Mouse (Mus musculus) liver (tissue): ENCODE measurements around the gene Alad.

Experiments used
- DNase-seq: peaks from one replicate; pipeline ENCODE4 v3.0.0-alpha.2; 2020; ENCODE audit warnings: mixed read lengths

Alad gene

GRCm38 (mm10) chr4:62519849-62520233 lies at the start of gene Alad:
Gene Alad, minus strand, starts transcription at chr4:62519918.
- peak; percentile 93 for DNase-seq

- DNase-seq, result no peak
Measured at GRCm38 (mm10) chr4:62568359-62568758, 48.6 kb upstream of the Alad start.

GRCm38 (mm10) chr4:62567696-62568095 lies 48.0 kb upstream of the Alad start:
- DNase-seq, result no peak

- DNase-seq, result no peak
Measured at GRCm38 (mm10) chr4:62566530-62566929, 46.8 kb upstream of the Alad start.

GRCm38 (mm10) chr4:62562006-62562405 lies 42.3 kb upstream of the Alad start:
- no peak for DNase-seq

- DNase-seq, result no peak
Measured at GRCm38 (mm10) chr4:62561630-62562001, 41.9 kb upstream of the Alad start.

- DNase-seq, result peak; percentile 56
Measured at GRCm38 (mm10) chr4:62560963-62561629, 41.4 kb upstream of the Alad start.

GRCm38 (mm10) chr4:62559797-62560329 lies 40.1 kb upstream of the Alad start, which contains the start of gene Rgs3:
Gene Rgs3, plus strand, starts transcription at chr4:62559847.
- no peak for DNase-seq

- no peak for DNase-seq
Measured at GRCm38 (mm10) chr4:62557436-62557835, 37.7 kb upstream of the Alad start.

- DNase-seq, result no peak
Measured at GRCm38 (mm10) chr4:62551966-62552365, 32.2 kb upstream of the Alad start.

GRCm38 (mm10) chr4:62544801-62545200 lies 25.1 kb upstream of the Alad start:
- no peak for DNase-seq

GRCm38 (mm10) chr4:62543782-62544181 lies 24.1 kb upstream of the Alad start:
- DNase-seq, result no peak

- DNase-seq, result no peak
Measured at GRCm38 (mm10) chr4:62541802-62542201, 22.1 kb upstream of the Alad start.

- no peak for DNase-seq
Measured at GRCm38 (mm10) chr4:62533729-62534128, 14.0 kb upstream of the Alad start.

GRCm38 (mm10) chr4:62527655-62528054 lies 7.9 kb upstream of the Alad start:
- DNase-seq, result no peak

- DNase-seq, result no peak
Measured at GRCm38 (mm10) chr4:62526256-62526655, 6.5 kb upstream of the Alad start.

GRCm38 (mm10) chr4:62525489-62525811 lies 5.7 kb upstream of the Alad start:
- DNase-seq, result no peak

GRCm38 (mm10) chr4:62524651-62525488 lies 5.2 kb upstream of the Alad start, which contains the start of the genes Pole3 and 4933430I17Rik:
Gene Pole3, minus strand, starts transcription at chr4:62525068.
Gene 4933430I17Rik, plus strand, starts transcription at chr4:62525369.
- DNase-seq, result peak; percentile 96

- no peak for DNase-seq
Measured at GRCm38 (mm10) chr4:62520892-62521400, 1.2 kb upstream of the Alad start.

GRCm38 (mm10) chr4:62519122-62519848 lies 433 bp downstream of the Alad start:
- no peak for DNase-seq

GRCm38 (mm10) chr4:62518416-62519121 lies 1.1 kb downstream of the Alad start:
- peak; percentile 66 for DNase-seq
